8 mouse cellular contexts compared by ENCODE assay signal in genomic region chr8:123333091-123333587, GRCm38 (mm10). TPM values are rescaled to one million over a fixed set of nuclear protein-coding genes. Genes with fewer than 3 reads are reported as not detected.
A peak's percentile ranks its signal among the peaks of the same experiment; 100 is the strongest.
DNase-seq lines count a peak whose midpoint lies in the region; ATAC-seq and TF ChIP-seq lines count a peak whose summit lies in the region.

No protein-coding gene starts in this region.

- TF ChIP-seq POLR2A in MEL (IDR thresholded peaks at IDR 0.05; ENCODE audit: control insufficient read depth in 1 of 2, insufficient read depth in 1 of 2, low read depth in 1 of 2, low read length in 2 of 2, poor library complexity in 1 of 2), result no peak

- WGBS in heart, postnatal 0 days, result 7% methylated on average over 18 of the region's 21 CpGs
- WGBS in forebrain, embryonic 13.5 days, result 1% methylated on average over 20 of the region's 21 CpGs
- 13% methylated on average over 14 of the region's 21 CpGs for WGBS in liver, postnatal 0 days (ENCODE audit: insufficient replicate concordance)

- TF ChIP-seq CTCF in heart, postnatal 0 days (IDR thresholded peaks at IDR 0.05; ENCODE audit: low read depth), result no peak
- no peak for TF ChIP-seq CTCF in MEL (IDR thresholded peaks at IDR 0.05 in 2 of 3, conservative IDR thresholded peaks at IDR 0.05 in 1 of 3; ENCODE audit: control insufficient read depth in 1 of 3, insufficient read depth in 1 of 3, low read depth in 2 of 3, low read length in 3 of 3, poor library complexity in 1 of 3, severe bottlenecking in 1 of 3)
- no peak for TF ChIP-seq CTCF in liver, postnatal 0 days (IDR thresholded peaks at IDR 0.05; ENCODE audit: low read depth)

- no peaks in the 10 kb centered on the region for H3K9me3 ChIP-seq in heart, postnatal 0 days (replicated peaks; ENCODE audit: control insufficient read depth, low read length)
- H3K9me3 ChIP-seq in MEL (replicated peaks; ENCODE audit: insufficient read depth, low read length), result no peaks in the 10 kb centered on the region
- H3K9me3 ChIP-seq in forebrain, embryonic 13.5 days (replicated peaks), result no peaks in the 10 kb centered on the region
- H3K9me3 ChIP-seq in liver, postnatal 0 days (ENCODE audit: low read length), result no peaks in the 10 kb centered on the region

- TF ChIP-seq EP300 in heart, postnatal 0 days (IDR thresholded peaks at IDR 0.05; ENCODE audit: low read depth), result no peak
- no peak for TF ChIP-seq EP300 in MEL (IDR thresholded peaks at IDR 0.05; ENCODE audit: low read depth in 1 of 2, low read length in 2 of 2)
- TF ChIP-seq EP300 in liver, postnatal 0 days (IDR thresholded peaks at IDR 0.05; ENCODE audit: low read depth), result no peak

- no peak overlapping the region for H3K27ac ChIP-seq in heart, postnatal 0 days (ENCODE audit: low read depth)
- no peak overlapping the region for H3K27ac ChIP-seq in MEL (ENCODE audit: control insufficient read depth, low read depth, low read length)
- H3K27ac ChIP-seq in forebrain, embryonic 13.5 days, result peak overlapping the region; percentile 89
- no peak overlapping the region for H3K27ac ChIP-seq in liver, postnatal 0 days (ENCODE audit: low read depth)

- DNase-seq in heart, postnatal 0 days (ENCODE audit: low spot score), result no peak
- no peak for DNase-seq in heart, postnatal 10 days
- DNase-seq in MEL (ENCODE audit: low read depth, low spot score), result peak; percentile 35
- DNase-seq in liver, postnatal 0 days, result no peak
- DNase-seq in adrenal gland, postnatal 4 days (ENCODE audit: low spot score in 2 of 2), result no peak
- no peak for DNase-seq in kidney, adult 18-20 months
- no peak for DNase-seq in urinary bladder, postnatal 25 days (ENCODE audit: low spot score)

- peaks cover 35% of the 10 kb centered on the region for H3K27me3 ChIP-seq in heart, postnatal 0 days (ENCODE audit: control insufficient read depth, insufficient read depth, low read length)
- no peaks in the 10 kb centered on the region for H3K27me3 ChIP-seq in MEL (ENCODE audit: control insufficient read depth in 1 of 2, insufficient read depth in 2 of 2, low read length in 2 of 2)
- no peaks in the 10 kb centered on the region for H3K27me3 ChIP-seq in forebrain, embryonic 13.5 days
- peaks cover 13% of the 10 kb centered on the region for H3K27me3 ChIP-seq in liver, postnatal 0 days (ENCODE audit: insufficient read depth, low read length)

- no peak overlapping the region for H3K9ac ChIP-seq in heart, postnatal 0 days (replicated peaks; ENCODE audit: low read depth, low read length)
- peak overlapping the region; percentile 41 for H3K9ac ChIP-seq in MEL (ENCODE audit: control insufficient read depth, low read depth, low read length, poor library complexity, severe bottlenecking)
- peak overlapping the region; percentile 93 for H3K9ac ChIP-seq in forebrain, embryonic 13.5 days
- H3K9ac ChIP-seq in liver, postnatal 0 days (replicated peaks), result peak overlapping the region; percentile 41; the same call in 1 of the 2 replicates

- intact Hi-C loops in heart, postnatal 10 days (cut with DNase I), result no loop called here

- 0 out of 2 replicates have a peak, but pooled peaks have one; percentile 10 for ATAC-seq in heart, postnatal 0 days (ENCODE audit: insufficient read depth, low read depth)
- ATAC-seq in forebrain, embryonic 13.5 days, result peak; percentile 43
- ATAC-seq in liver, postnatal 0 days, result no peak

- H3K79me2 ChIP-seq in MEL (ENCODE audit: control insufficient read depth, insufficient read depth, low read length, poor library complexity), result no peaks in the 10 kb centered on the region

- H3K4me2 ChIP-seq in heart, postnatal 0 days (ENCODE audit: low read depth, low read length), result peak overlapping the region; percentile 90
- H3K4me2 ChIP-seq in forebrain, embryonic 13.5 days, result peak overlapping the region; percentile 85
- H3K4me2 ChIP-seq in liver, postnatal 0 days (ENCODE audit: low read depth, low read length), result peak overlapping the region; percentile 93

- peak overlapping the region; percentile 60 for H3K4me3 ChIP-seq in heart, postnatal 0 days (ENCODE audit: low read depth, low read length)
- peak overlapping the region; percentile 61 to 63; a peak in 3 of 4 replicates for H3K4me3 ChIP-seq in MEL (ENCODE audit: control insufficient read depth in 1 of 2, insufficient read depth in 1 of 2, low read depth in 2 of 2, low read length in 2 of 2)
- peak overlapping the region; percentile 84 for H3K4me3 ChIP-seq in forebrain, embryonic 13.5 days
- peak overlapping the region; percentile 57 for H3K4me3 ChIP-seq in liver, postnatal 0 days (ENCODE audit: low read depth, low read length)

- no peaks in the 10 kb centered on the region for H3K4me1 ChIP-seq in heart, postnatal 0 days (ENCODE audit: control insufficient read depth, insufficient read depth)
- H3K4me1 ChIP-seq in MEL (ENCODE audit: control insufficient read depth in 1 of 2, insufficient read depth in 2 of 2, low read length in 2 of 2), result peaks cover 0 to 19% of the 10 kb centered on the region in 2 experiments; a peak in 3 of 4 replicates
- peaks cover 24% of the 10 kb centered on the region for H3K4me1 ChIP-seq in forebrain, embryonic 13.5 days
- peaks cover 33% of the 10 kb centered on the region for H3K4me1 ChIP-seq in liver, postnatal 0 days (ENCODE audit: insufficient read depth)

- no peaks in the 10 kb centered on the region for H3K36me3 ChIP-seq in heart, postnatal 0 days (replicated peaks; ENCODE audit: control insufficient read depth, insufficient read depth, low read length)
- peaks cover 0 to 9% of the 10 kb centered on the region in 2 experiments; a peak in 2 of 4 replicates for H3K36me3 ChIP-seq in MEL (ENCODE audit: control insufficient read depth in 1 of 2, insufficient read depth in 2 of 2, low read length in 2 of 2)
- H3K36me3 ChIP-seq in forebrain, embryonic 13.5 days (ENCODE audit: poor library complexity, severe bottlenecking), result no peaks in the 10 kb centered on the region
- H3K36me3 ChIP-seq in liver, postnatal 0 days (replicated peaks; ENCODE audit: insufficient read depth, low read length), result no peaks in the 10 kb centered on the region

- no peak for TF ChIP-seq RAD21 in MEL (IDR thresholded peaks at IDR 0.05; ENCODE audit: low read depth, low read length)

TF ChIP-seq in MEL, 35 proteins besides CTCF, POLR2A, EP300 and RAD21:
- TF ChIP-seq GATA1 (IDR thresholded peaks at IDR 0.05; ENCODE audit: low read depth, low read length), result no peak
- TF ChIP-seq ZC3H11A (IDR thresholded peaks at IDR 0.05; ENCODE audit: low read depth, low read length), result no peak
- no peak for TF ChIP-seq NRF1 (IDR thresholded peaks at IDR 0.05; ENCODE audit: insufficient read depth, low read depth, low read length, poor library complexity, severe bottlenecking)
- no peak for TF ChIP-seq HCFC1 (IDR thresholded peaks at IDR 0.05; ENCODE audit: low read depth, low read length)
- no peak for TF ChIP-seq CHD1 (IDR thresholded peaks at IDR 0.05; ENCODE audit: low read depth, low read length)
- TF ChIP-seq SIN3A (IDR thresholded peaks at IDR 0.05; ENCODE audit: low read length), result no peak
- no peak for TF ChIP-seq ELF1 (IDR thresholded peaks at IDR 0.05; ENCODE audit: low read depth, low read length)
- no peak for TF ChIP-seq JUND (IDR thresholded peaks at IDR 0.05; ENCODE audit: low read depth, low read length)
- TF ChIP-seq TBP (IDR thresholded peaks at IDR 0.05; ENCODE audit: low read depth, low read length), result no peak
- no peak for TF ChIP-seq UBTF (IDR thresholded peaks at IDR 0.05; ENCODE audit: borderline replicate concordance, insufficient read depth, low read depth, low read length)
- TF ChIP-seq SMC3 (IDR thresholded peaks at IDR 0.05; ENCODE audit: low read depth, low read length), result no peak

RNA-seq across cellular contexts. Expression of gene Spire2, which starts 0.6 kb away (rescaled TPM):
- 0.15 and 1.2 TPM in 2 replicates for total RNA-seq in heart, postnatal 0 days (2014; rRNA removed; ENCODE audit: low replicate concordance)
- 0.23 and 0.40 TPM in 2 replicates for polyA plus RNA-seq in heart, postnatal 0 days (2015; fragmentation: Nextera tagmentation; extraction: Ambion mirVana)
- total RNA-seq in heart, postnatal 10 days (2021), result under 1 TPM; 0.26 to 0.32 TPM
- 1.1 and 2.8 TPM in 2 replicates for total RNA-seq in MEL (2012; rRNA removed)
- polyA plus RNA-seq in MEL (2012; ENCODE audit: insufficient read depth in 1 of 2, insufficient read length in 2 of 2, low read depth in 1 of 2, low replicate concordance in 2 of 2, missing spikeins in 1 of 2), result 1 to 10 TPM in 1 of 2 experiments, not detected in 1; 5.4 TPM
- polyA plus RNA-seq in forebrain, embryonic 13.5 days (2015; fragmentation: Nextera tagmentation; extraction: Ambion mirVana), result 20.6 and 21.3 TPM in 2 replicates
- polyA plus RNA-seq in liver, postnatal 0 days (2015; fragmentation: Nextera tagmentation; extraction: Ambion mirVana), result 0.80 and 1.1 TPM in 2 replicates
- 1 to 10 TPM; 3.6 to 4.0 TPM for total RNA-seq in adrenal gland, postnatal 4 days (2021)

RNA-seq across cellular contexts. Expression of gene Fanca, which starts 14.8 kb away (rescaled TPM):
- total RNA-seq in heart, postnatal 0 days (2014; rRNA removed; ENCODE audit: low replicate concordance), result 24.3 and 37.1 TPM in 2 replicates
- 6.1 and 6.7 TPM in 2 replicates for polyA plus RNA-seq in heart, postnatal 0 days (2015; fragmentation: Nextera tagmentation; extraction: Ambion mirVana)
- total RNA-seq in heart, postnatal 10 days (2021), result 1 to 10 TPM; 6.5 to 7.4 TPM
- 22.9 and 32.2 TPM in 2 replicates for total RNA-seq in MEL (2012; rRNA removed)
- polyA plus RNA-seq in MEL (2012; ENCODE audit: insufficient read depth in 1 of 2, insufficient read length in 2 of 2, low read depth in 1 of 2, low replicate concordance in 2 of 2, missing spikeins in 1 of 2), result 10 to 100 TPM in 1 of 2 experiments, not detected in 1; 75.9 TPM
- 23.0 and 24.0 TPM in 2 replicates for polyA plus RNA-seq in forebrain, embryonic 13.5 days (2015; fragmentation: Nextera tagmentation; extraction: Ambion mirVana)
- 6.3 TPM in 2 replicates for polyA plus RNA-seq in liver, postnatal 0 days (2015; fragmentation: Nextera tagmentation; extraction: Ambion mirVana)
- 10 to 100 TPM; 18.8 to 24.0 TPM for total RNA-seq in adrenal gland, postnatal 4 days (2021)

RNA-seq across cellular contexts. Expression of gene Tcf25, which starts 40.4 kb away (rescaled TPM):
- total RNA-seq in heart, postnatal 0 days (2014; rRNA removed; ENCODE audit: low replicate concordance), result 172 and 193 TPM in 2 replicates
- 123 and 127 TPM in 2 replicates for polyA plus RNA-seq in heart, postnatal 0 days (2015; fragmentation: Nextera tagmentation; extraction: Ambion mirVana)
- total RNA-seq in heart, postnatal 10 days (2021), result 100 to 1,000 TPM; 161 to 167 TPM
- total RNA-seq in MEL (2012; rRNA removed), result 107 TPM in 2 replicates
- 100 to 1,000 TPM in 1 of 2 experiments, not detected in 1; 327 TPM for polyA plus RNA-seq in MEL (2012; ENCODE audit: insufficient read depth in 1 of 2, insufficient read length in 2 of 2, low read depth in 1 of 2, low replicate concordance in 2 of 2, missing spikeins in 1 of 2)
- polyA plus RNA-seq in forebrain, embryonic 13.5 days (2015; fragmentation: Nextera tagmentation; extraction: Ambion mirVana), result 190 and 207 TPM in 2 replicates
- 54.1 and 54.9 TPM in 2 replicates for polyA plus RNA-seq in liver, postnatal 0 days (2015; fragmentation: Nextera tagmentation; extraction: Ambion mirVana)
- total RNA-seq in adrenal gland, postnatal 4 days (2021), result 100 to 1,000 TPM; 221 to 224 TPM
